Mouse (Mus musculus) cortical plate, adult 2 months (tissue): ENCODE data around the gene Gpr137c. TPM values are rescaled to one million over a fixed set of nuclear protein-coding genes. Genes with fewer than 3 reads are reported as not detected.

Source experiments
- H3K27ac ChIP-seq: fragments of 200-500 bp; 2 replicates; pipeline ENCODE4 v1.5.1; 2012; ENCODE audit warnings: low read length, control low read depth, inconsistent platforms; ENCODE audit not compliant: insufficient read depth
- H3K4me1 ChIP-seq: fragments of 200-500 bp; 2 replicates; pipeline ENCODE4 v1.6.1; 2011; ENCODE audit warnings: low read length; ENCODE audit not compliant: control insufficient read depth, insufficient read depth
- H3K4me3 ChIP-seq: fragments of 200-500 bp; 2 replicates; pipeline ENCODE4 v1.5.1; 2011; ENCODE audit warnings: mild to moderate bottlenecking, low read length, control low read depth; ENCODE audit not compliant: insufficient read depth
- CTCF ChIP-seq: fragments of 200-500 bp; IDR thresholded peaks from 2 replicates; pipeline ENCODE4 v1.5.1; 2011; ENCODE audit warnings: mild to moderate bottlenecking, control low read depth, low read length; ENCODE audit not compliant: insufficient read depth; ENCODE audit errors: extremely low read depth
- POLR2A ChIP-seq: fragments of 200-500 bp; IDR thresholded peaks from 2 replicates; pipeline ENCODE4 v1.6.1; 2011; ENCODE audit warnings: mild to moderate bottlenecking, low read length, control low read depth; ENCODE audit not compliant: insufficient read depth; ENCODE audit errors: extremely low read depth
- polyA plus RNA-seq: library from polyadenylated mRNA; depleted of rRNA; stranded (reverse); fragments of >200 nt; gene quantifications from 2 replicates; pipeline ENCODE4 v1.2.3, GENCODE M21; 2012

Gpr137c gene
- polyA plus RNA-seq, 1 experiment, result 29.4 TPM

GRCm38 (mm10) chr14:45291608-45292007 is 72.1 kb downstream of the Gpr137c start:
- Histone ChIP-seq H3K4me3 (no peak overlapping the region), H3K27ac (no peak overlapping the region), H3K4me1 (no peaks in the 10 kb centered on the region)
- TF ChIP-seq CTCF (no peak), POLR2A (no peak)

- Histone ChIP-seq H3K4me1 (no peaks in the 10 kb centered on the region), H3K4me3 (no peak overlapping the region), H3K27ac (no peak overlapping the region)
- TF ChIP-seq CTCF, result no peak
These were observed 84.4 kb downstream of the Gpr137c start for GRCm38 (mm10) chr14:45303939-45304338.

GRCm38 (mm10) chr14:45304389-45304788 is 84.9 kb downstream of the Gpr137c start:
- H3K4me3 ChIP-seq, result no peak overlapping the region
- TF ChIP-seq POLR2A (no peak), CTCF (no peak)
- H3K4me1 ChIP-seq, result no peaks in the 10 kb centered on the region
- H3K27ac ChIP-seq, result no peak overlapping the region

DNA sequence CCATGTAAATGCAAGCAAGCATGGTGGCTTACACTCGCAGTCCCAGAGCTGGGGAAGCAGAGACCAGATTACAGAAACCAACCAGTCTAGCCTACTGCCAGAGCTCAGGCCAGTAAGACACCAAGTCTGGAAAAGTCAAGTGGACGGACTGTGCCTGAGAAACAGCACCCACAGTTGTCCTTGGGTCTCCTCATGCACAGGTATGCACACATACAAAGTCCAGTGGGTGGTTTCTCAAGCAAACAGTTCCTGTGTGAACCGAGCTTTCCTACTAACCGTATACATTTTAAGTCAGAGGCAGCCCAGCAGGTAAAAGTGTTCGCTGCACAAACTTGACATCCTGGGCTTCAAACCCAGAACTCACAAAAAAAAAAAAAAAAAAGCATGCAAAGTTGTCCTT is 86.3 kb downstream of the Gpr137c start:
- H3K27ac ChIP-seq, result no peak overlapping the region
- no peak overlapping the region for H3K4me3 ChIP-seq
- H3K4me1 ChIP-seq, result no peaks in the 10 kb centered on the region
- TF ChIP-seq CTCF (no peak), POLR2A (no peak)

GRCm38 (mm10) chr14:45307630-45308328 is 88.3 kb downstream of the Gpr137c start:
- H3K27ac ChIP-seq, result no peak overlapping the region
- H3K4me1 ChIP-seq, result no peaks in the 10 kb centered on the region
- H3K4me3 ChIP-seq, result no peak overlapping the region
- TF ChIP-seq POLR2A (no peak), CTCF (no peak)

GRCm38 (mm10) chr14:45309646-45310045 is 90.1 kb downstream of the Gpr137c start:
- no peak for TF ChIP-seq POLR2A
- H3K4me1 ChIP-seq, result no peaks in the 10 kb centered on the region; the same call in 1 of the 2 replicates
- no peak overlapping the region for H3K4me3 ChIP-seq
- H3K27ac ChIP-seq, result no peak overlapping the region

- no peak overlapping the region for H3K27ac ChIP-seq
- no peaks in the 10 kb centered on the region; the same call in 1 of the 2 replicates for H3K4me1 ChIP-seq
- TF ChIP-seq CTCF (no peak), POLR2A (no peak)
- no peak overlapping the region for H3K4me3 ChIP-seq
These were observed 90.6 kb downstream of the Gpr137c start for GRCm38 (mm10) chr14:45310101-45310500.

DNA sequence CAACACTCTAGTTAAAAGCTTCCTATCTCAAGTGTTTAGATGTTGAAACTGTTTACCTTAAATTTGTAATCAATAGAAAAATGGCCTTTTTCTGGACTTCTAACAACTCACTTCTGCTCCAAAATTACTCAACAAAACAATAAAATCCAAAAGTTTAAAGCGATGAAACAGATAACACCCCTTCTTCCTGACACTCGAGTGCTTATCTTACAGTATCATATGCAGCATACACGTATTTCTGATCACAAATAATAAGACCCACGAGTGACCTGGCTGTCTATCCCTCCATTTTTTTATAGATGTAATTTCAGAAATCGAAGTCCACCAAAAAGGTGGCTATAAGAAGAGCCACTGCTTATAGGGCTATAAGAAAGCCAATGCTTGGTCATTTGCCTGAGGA is 97.4 kb downstream of the Gpr137c start:
- TF ChIP-seq POLR2A, result no peak
- no peak for TF ChIP-seq CTCF
- Histone ChIP-seq H3K4me1 (peaks cover 8% of the 10 kb centered on the region), H3K4me3 (peak overlapping the region; percentile 82), H3K27ac (no peak overlapping the region)

GRCm38 (mm10) chr14:45317921-45318411 is 98.4 kb downstream of the Gpr137c start:
- TF ChIP-seq CTCF (no peak), POLR2A (no peak)
- Histone ChIP-seq H3K4me3 (peak overlapping the region; percentile 82), H3K4me1 (peaks cover 8% of the 10 kb centered on the region), H3K27ac (peak overlapping the region; percentile 100)

DNA sequence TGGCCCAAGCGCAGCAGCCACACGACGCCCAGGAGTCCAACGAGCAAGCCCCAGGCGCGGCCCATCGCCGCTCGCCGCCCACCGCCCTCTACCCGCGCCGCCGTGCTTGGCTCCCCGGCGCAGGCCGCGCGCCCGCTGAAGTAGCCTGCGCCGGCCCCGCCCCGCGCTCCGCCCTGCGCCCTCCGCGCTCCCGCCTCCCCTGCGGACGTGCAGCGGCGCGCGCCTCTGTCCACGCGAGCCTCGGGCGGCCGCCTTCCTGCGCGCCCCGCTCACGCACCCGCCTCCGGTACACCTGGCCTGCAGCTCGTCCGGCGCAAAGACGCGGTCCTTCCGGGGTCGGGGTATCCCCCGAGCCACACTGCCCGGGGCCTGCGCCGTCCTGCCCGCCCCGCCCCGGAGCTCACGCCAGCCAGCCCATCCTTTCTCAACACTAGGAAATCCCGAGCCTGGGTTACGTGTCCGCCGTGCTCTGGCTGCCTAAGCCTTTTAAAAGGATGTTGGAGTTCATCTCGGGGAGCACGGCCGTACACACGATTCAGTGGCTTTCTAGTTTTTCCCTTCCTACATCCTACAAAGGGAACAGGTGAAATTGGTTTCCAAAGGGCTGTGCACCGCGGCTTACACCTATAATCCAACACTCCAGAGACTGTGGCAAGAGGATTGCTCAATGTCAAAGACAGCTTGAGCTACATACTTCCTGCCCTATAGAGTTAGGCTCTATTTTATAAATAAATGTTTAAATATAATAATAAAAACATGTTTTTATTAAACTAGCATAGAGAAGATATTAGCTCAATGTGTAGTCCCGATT is 99.1 kb downstream of the Gpr137c start, which contains the start of gene Ero1l:
Ero1l (minus strand) TSS at position 346 of the 811 bp plus-strand sequence.
- Histone ChIP-seq H3K27ac (peak within 1 kb of the TSS; percentile 100), H3K4me1 (peaks cover 8% of the 10 kb centered on the region), H3K4me3 (peak within 1 kb of the TSS; percentile 82)
- TF ChIP-seq CTCF (no peak), POLR2A (peak; percentile 61; the same call in 1 of the 2 replicates)
